Mouse (Mus musculus) cortical plate, adult 2 months (tissue): ENCODE measurements around the gene Kif5a. TPM values are rescaled to one million over a fixed set of nuclear protein-coding genes. Genes with fewer than 3 reads are reported as not detected.
A peak's percentile ranks its signal among the peaks of the same experiment; 100 is the strongest.

Experiments
- H3K27ac ChIP-seq: fragments of 200-500 bp; 2 replicates; pipeline ENCODE4 v1.5.1; 2012; ENCODE audit warnings: low read length, control low read depth, inconsistent platforms; ENCODE audit not compliant: insufficient read depth
- H3K4me1 ChIP-seq: fragments of 200-500 bp; 2 replicates; pipeline ENCODE4 v1.6.1; 2011; ENCODE audit warnings: low read length; ENCODE audit not compliant: control insufficient read depth, insufficient read depth
- H3K4me3 ChIP-seq: fragments of 200-500 bp; 2 replicates; pipeline ENCODE4 v1.5.1; 2011; ENCODE audit warnings: mild to moderate bottlenecking, low read length, control low read depth; ENCODE audit not compliant: insufficient read depth
- CTCF ChIP-seq: fragments of 200-500 bp; IDR thresholded peaks from 2 replicates; pipeline ENCODE4 v1.5.1; 2011; ENCODE audit warnings: mild to moderate bottlenecking, control low read depth, low read length; ENCODE audit not compliant: insufficient read depth; ENCODE audit errors: extremely low read depth
- POLR2A ChIP-seq: fragments of 200-500 bp; IDR thresholded peaks from 2 replicates; pipeline ENCODE4 v1.6.1; 2011; ENCODE audit warnings: mild to moderate bottlenecking, low read length, control low read depth; ENCODE audit not compliant: insufficient read depth; ENCODE audit errors: extremely low read depth
- polyA plus RNA-seq: library from polyadenylated mRNA; depleted of rRNA; stranded (reverse); fragments of >200 nt; gene quantifications from 2 replicates; pipeline ENCODE4 v1.2.3, GENCODE M21; 2012

The Kif5a gene
- polyA plus RNA-seq, 1 experiment: 1,251 TPM

DNA sequence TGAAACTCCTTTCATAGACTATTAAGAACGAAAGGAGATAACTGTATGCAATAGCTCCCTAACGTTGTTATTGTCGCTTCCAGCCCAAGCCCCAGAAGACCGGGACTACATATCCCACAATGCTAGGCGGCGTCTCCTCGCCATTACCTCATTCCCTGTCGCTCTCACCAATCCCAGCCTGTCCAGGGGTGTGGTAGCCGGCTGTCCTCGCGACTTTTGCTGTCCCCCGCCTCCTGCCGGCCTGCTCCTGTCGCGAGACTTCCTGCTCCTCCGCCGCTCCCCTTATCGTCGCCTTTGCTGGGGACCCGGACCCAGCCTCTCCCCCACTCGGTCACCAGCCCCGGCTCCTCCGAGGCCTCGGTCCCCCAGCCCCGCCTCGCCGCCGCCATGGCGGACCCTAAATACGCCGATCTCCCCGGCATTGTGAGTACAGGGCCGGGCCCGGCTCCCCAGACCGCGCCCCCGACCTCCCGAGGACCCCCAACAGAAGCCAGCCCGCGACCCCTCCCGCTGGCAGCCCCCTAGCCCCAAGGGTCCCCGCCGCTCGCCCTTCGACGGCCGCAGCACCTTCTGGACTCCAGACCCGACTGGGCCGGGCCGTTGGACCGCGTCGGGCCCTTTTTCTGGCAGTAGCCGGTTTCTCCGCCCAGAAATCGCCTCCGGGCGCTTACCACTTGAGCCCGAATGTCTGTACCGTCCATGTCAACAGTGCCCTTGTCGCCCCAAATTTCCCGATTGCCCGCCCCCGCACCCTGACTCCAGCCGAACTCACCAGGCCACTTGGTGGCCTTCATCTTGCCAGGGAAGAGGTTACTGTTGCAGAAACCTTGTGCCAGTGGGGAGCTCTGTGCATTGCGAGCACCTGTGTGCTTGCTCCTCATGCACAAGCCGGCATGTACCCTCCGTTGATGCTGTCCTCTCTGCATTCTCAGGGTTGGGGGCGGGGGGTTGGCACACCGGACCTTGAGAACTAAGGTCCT, 3.3 kb upstream of the Kif5a start, which contains the start of gene Dctn2:
Gene Dctn2 (plus strand): TSS at position 257 of the 980 bp plus-strand sequence.
- H3K27ac ChIP-seq: no peak within 1 kb of the TSS
- peaks cover 8% of the 10 kb centered on the region for H3K4me1 ChIP-seq
- no peak; the same call in 1 of the 2 replicates for TF ChIP-seq POLR2A
- TF ChIP-seq CTCF: no peak
- peak within 1 kb of the TSS; percentile 82 for H3K4me3 ChIP-seq

DNA sequence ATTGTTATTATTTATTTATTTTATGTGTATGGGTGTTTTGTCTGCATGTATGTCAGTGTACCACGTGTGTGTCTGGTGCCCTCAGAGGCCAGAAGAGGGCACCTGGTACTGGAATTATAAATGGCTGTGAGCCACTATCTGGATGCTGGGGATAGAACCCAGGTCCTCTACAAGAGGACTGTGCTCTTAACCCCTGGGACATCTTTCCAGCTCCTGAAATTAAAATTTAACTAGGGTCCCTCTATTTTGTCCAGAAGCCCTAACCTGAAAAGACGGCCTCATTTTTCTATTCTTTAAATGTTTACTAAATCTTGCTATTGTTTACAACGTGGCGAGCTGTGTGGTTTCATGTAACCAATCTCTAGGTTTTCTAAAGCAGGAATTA, 2.6 kb upstream of the Kif5a start:
- Histone ChIP-seq H3K4me3 (no peak overlapping the region; the same call in 1 of the 2 replicates), H3K4me1 (peaks cover 8% of the 10 kb centered on the region), H3K27ac (no peak overlapping the region)
- TF ChIP-seq POLR2A: no peak
- no peak for TF ChIP-seq CTCF

DNA sequence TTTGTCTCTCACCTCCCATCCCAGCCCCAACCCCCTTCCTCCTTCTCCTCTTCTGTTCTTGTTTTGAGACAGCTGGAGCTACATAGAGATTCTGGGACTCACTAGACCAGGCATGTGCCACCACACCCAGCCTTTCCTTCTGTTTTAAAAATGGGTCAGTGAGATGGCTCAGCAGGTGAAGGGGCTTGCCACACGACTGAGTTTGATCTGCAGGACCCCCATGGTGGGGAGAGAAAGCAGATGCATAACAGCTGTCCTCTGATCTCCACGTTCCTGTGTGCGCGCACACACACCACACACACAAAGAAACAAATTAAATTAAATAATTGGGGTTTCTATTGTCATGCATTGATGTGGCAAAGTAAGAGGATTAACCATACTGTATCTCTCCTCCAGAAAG, 1.8 kb upstream of the Kif5a start:
- TF ChIP-seq POLR2A: no peak
- H3K4me1 ChIP-seq: peaks cover 9% of the 10 kb centered on the region
- H3K27ac ChIP-seq: no peak overlapping the region
- H3K4me3 ChIP-seq: no peak overlapping the region

DNA sequence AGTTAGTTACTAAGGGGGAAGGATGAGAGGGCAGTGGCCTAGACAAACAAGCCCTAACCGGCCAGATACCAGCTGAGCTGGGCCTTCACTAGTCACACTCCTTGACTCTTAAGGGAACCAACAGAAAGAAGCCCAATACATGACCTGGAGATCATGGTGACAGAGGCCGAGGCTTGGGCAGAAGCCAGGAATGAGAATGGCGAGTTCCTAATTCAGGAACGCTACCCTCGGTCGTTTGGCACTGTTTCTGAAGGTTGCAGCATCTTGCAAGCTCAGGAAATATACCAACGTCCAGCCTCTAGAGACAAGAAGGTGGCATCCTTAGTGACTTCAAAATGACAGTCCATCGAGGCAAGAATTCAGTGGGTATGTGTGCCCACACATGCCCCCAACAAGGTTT, 1.2 kb upstream of the Kif5a start:
- Histone ChIP-seq H3K4me1 (peaks cover 10% of the 10 kb centered on the region), H3K27ac (no peak overlapping the region)

DNA sequence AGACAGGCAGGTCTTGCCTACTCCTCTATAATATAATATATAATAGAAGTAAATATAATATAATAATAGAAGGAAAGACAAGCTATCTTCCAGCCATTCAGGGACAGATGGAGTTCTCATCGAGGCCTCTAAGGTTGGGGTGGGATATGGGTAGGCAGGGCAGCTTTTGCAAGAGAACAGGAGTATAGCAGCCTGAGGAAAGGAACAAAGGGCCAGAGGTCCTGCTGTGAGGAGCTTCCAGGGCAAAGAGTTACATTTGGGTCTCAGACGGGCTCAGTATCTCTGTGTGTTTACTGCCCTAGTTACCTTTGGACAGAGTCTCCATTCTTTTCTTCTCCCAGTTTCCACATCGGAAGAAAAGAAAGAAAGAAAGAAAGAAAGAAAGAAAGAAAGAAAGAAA, 483 bp upstream of the Kif5a start:
- TF ChIP-seq POLR2A: no peak
- no peak for TF ChIP-seq CTCF
- Histone ChIP-seq H3K27ac (no peak overlapping the region), H3K4me3 (peak overlapping the region; percentile 97; the same call in 1 of the 2 replicates), H3K4me1 (peaks cover 14% of the 10 kb centered on the region)

More for the DNA sequence above, 1.2 kb upstream of the Kif5a start:
- H3K4me3 ChIP-seq: no peak overlapping the region
- TF ChIP-seq CTCF: no peak
- no peak for TF ChIP-seq POLR2A

DNA sequence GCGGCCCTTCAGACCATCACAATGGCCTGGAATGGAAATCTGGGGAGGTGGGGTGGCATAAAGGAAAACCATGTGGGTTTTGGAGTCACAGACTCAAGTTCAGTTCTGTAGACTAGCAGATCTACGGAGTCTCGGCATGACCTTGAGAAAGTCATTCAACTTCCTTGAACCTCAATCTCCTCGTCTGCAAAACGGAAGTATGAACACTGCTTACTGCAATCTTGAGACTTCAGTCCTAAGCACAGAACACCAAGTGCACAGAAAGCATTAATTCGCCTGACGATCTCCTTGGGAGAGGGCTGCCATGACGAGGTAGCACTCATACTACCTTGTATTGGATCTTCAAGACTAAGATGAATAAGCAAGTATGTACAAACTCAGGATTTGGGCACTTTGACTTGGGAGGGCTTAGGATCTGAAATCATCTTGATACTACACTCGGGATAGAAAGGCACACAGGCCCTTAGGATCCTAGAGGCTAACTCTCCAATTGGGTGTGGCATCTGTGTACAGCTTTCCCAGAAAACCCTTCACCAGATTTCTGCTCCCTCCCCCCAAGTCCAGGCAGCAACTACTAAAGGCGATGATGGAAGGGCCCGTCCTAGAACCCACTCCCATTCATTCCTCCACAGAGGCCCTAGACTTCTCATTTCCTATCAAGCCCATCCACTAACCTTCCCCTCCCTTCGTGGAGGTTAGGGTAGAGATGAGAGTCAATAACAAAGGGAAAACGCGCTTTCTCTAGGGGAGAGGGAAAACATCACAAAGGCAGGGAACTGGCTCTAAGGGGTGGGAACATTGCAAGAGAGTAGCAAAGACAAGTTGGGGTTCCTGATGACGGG, 1.2 kb downstream of the Kif5a start:
- TF ChIP-seq POLR2A (no peak), CTCF (no peak)
- H3K4me3 ChIP-seq: peak overlapping the region; percentile 97
- peaks cover 11% of the 10 kb centered on the region for H3K4me1 ChIP-seq
- no peak overlapping the region for H3K27ac ChIP-seq

DNA sequence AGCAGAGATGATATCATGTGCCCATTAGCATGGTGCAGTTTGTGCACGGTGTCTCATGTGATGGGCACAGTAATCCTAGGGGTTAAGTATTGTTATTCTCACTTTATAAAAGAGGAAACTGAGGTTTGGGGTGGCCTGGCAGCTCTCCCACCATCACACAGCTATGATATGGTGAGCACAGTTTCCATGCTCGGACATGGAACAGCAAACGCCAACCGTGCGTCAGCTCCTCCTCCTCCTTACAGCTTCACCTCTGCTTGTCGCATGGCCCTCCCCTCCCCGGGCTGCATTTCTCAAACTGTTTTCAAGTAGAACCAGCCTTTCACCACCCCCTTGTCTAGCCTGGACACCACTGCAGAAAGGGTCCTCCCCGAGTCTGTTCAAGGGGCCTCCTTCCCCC, 4.7 kb downstream of the Kif5a start:
- TF ChIP-seq POLR2A (no peak), CTCF (no peak)
- Histone ChIP-seq H3K4me1 (peaks cover 11% of the 10 kb centered on the region), H3K27ac (no peak overlapping the region), H3K4me3 (peak overlapping the region; percentile 26)

DNA sequence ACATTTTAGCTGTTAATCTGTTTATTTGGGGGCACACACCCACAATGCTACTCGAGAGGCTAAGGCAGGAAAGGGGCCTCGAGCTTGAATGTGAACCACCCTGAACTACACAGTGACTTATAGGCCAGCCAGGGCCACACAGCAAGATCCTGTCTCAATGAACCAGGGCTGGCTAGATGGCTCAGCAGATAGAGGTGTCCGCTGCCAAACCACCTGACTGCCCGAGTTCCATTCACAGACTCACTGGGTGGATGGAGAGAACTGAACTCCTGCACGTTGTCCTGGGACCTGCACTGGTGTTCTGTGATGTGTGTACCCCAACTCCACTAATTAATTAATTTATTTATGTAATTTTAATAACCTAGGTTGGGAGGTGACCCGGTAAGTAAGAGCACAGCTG, 5.4 kb downstream of the Kif5a start:
- TF ChIP-seq CTCF (no peak), POLR2A (no peak)
- no peak overlapping the region for H3K27ac ChIP-seq
- no peak overlapping the region; the same call in 1 of the 2 replicates for H3K4me3 ChIP-seq
- H3K4me1 ChIP-seq: peaks cover 11% of the 10 kb centered on the region

DNA sequence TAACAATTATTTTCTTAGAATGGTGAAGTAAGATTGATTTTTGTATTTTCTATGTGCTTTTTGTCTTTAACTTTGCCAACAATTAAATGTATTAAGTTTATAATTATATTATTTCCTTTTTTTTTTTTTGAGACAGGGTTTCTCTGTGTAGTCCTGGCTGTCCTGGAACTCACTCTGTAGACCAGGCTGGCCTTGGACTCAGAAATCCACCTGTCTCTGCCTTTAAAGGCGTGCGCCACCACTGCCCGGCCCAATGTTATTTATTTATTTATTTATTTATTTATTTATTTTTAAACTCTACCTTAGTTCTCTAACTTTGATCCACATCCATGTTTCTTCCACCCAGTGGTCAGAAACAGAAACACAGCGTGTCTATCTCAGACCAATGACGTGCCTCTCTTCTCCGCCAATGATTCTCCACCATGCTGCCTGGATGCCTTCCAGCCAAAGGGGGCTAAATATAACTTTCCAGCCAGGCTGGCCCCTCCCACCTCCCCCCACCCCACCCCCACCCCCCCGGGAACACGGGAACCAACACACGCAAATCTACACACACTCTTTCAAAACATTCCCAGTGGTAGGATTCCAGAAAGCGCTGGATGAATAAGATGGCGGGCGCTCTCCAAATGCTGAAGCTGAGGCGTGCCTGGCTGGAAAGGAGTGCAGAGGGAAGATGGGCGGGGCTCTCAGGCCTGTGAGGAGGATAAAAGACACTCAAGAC, 7.4 kb downstream of the Kif5a start:
- Histone ChIP-seq H3K27ac (no peak overlapping the region), H3K4me3 (no peak overlapping the region), H3K4me1 (peaks cover 11% of the 10 kb centered on the region)
- TF ChIP-seq CTCF: no peak
